In the genomic region with DNA sequence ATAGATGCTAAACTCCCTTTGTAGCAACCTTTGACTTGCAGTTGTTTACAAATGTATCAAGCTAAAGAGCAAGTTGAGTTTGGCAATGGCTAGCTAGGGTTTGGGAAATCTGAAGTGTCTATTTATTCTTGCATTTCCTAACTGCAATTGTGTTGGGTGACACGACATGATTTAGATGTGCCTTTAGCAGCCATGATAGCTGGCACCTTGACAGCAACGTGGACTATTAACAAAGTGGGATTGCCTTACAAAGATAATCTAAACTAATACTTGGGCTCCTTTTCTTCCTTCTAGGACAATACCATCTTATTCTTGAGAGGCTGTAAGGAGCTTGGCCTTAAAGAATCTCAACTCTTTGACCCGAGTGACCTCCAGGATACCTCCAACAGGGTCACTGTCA, we compare ENCODE assay signal across 17 mouse cellular contexts.
DNase-seq lines count a peak whose midpoint lies in the region; ATAC-seq and TF ChIP-seq lines count a peak whose summit lies in the region.
"Had no signal": no experiment of that assay in that cellular context is flagged by ENCODE, and none has a peak within 500 bp of the region (broad histone marks: within the 10 kb centered on the region; RNA-seq: fewer than 3 reads in every experiment).

No protein-coding gene starts in this region.

- no peak for TF ChIP-seq CTCF in hindbrain, postnatal 0 days (IDR thresholded peaks at IDR 0.05; ENCODE audit: low read depth)
- no peak for TF ChIP-seq CTCF in lung, embryonic 14.5 days (IDR thresholded peaks at IDR 0.05; ENCODE audit: low read depth)
- no peak for TF ChIP-seq CTCF in forebrain, postnatal 0 days (IDR thresholded peaks at IDR 0.05; ENCODE audit: low read depth)

- H3K4me1 ChIP-seq in hindbrain, embryonic 13.5 days (replicated peaks): peaks cover 25% of the 10 kb centered on the region
- peaks cover 8% of the 10 kb centered on the region; the same call in 1 of the 2 replicates for H3K4me1 ChIP-seq in hindbrain, postnatal 0 days (ENCODE audit: insufficient read depth, low read length)
- H3K4me1 ChIP-seq in lung, embryonic 14.5 days (ENCODE audit: insufficient read depth): peaks cover 6% of the 10 kb centered on the region; the same call in 1 of the 2 replicates
- peaks cover 3% of the 10 kb centered on the region; the same call in 1 of the 2 replicates for H3K4me1 ChIP-seq in forebrain, postnatal 0 days (ENCODE audit: insufficient read depth)
- H3K4me1 ChIP-seq: heart, embryonic 10.5 days had no signal

- peak overlapping the region; percentile 20; the same call in 1 of the 2 replicates for H3K27ac ChIP-seq in hindbrain, embryonic 13.5 days
- no peak overlapping the region for H3K27ac ChIP-seq in hindbrain, postnatal 0 days
- H3K27ac ChIP-seq in lung, embryonic 14.5 days (ENCODE audit: low read depth): no peak overlapping the region
- 0 out of 2 replicates have a peak overlapping the region, but pooled peaks have one; percentile 45 for H3K27ac ChIP-seq in forebrain, postnatal 0 days (ENCODE audit: low read depth, low read length)
- H3K27ac ChIP-seq: heart, embryonic 10.5 days; kidney, postnatal 0 days; limb, embryonic 10.5 days; neural tube, embryonic 12.5 days had no signal

- peak; percentile 24 for DNase-seq in adrenal gland, postnatal 10 days
- DNase-seq in adrenal gland, adult 18-20 months (ENCODE audit: low spot score in 2 of 2): no peak
- DNase-seq in hindbrain, postnatal 0 days (ENCODE audit: low spot score): no peak
- peak; percentile 34 for DNase-seq in lung, embryonic 14.5 days
- no peak for DNase-seq in lung, adult 18-20 months
- no peak for DNase-seq in forebrain, postnatal 0 days
- DNase-seq in ovary, postnatal 14 days (ENCODE audit: low spot score): no peak
- DNase-seq: gastrocnemius, postnatal 10 days; heart, postnatal 10 days; right cerebral cortex, postnatal 25 days had no signal

- no peak overlapping the region for H3K4me3 ChIP-seq in hindbrain, embryonic 13.5 days
- H3K4me3 ChIP-seq in hindbrain, postnatal 0 days (ENCODE audit: low read length): no peak overlapping the region
- no peak overlapping the region for H3K4me3 ChIP-seq in lung, embryonic 14.5 days (ENCODE audit: low read depth, low read length)
- H3K4me3 ChIP-seq in forebrain, postnatal 0 days (ENCODE audit: low read depth, low read length): no peak overlapping the region
- H3K4me3 ChIP-seq: heart, embryonic 10.5 days; limb, embryonic 10.5 days; neural tube, embryonic 12.5 days had no signal

- H3K4me2 ChIP-seq in hindbrain, embryonic 13.5 days: no peak overlapping the region
- H3K4me2 ChIP-seq in hindbrain, postnatal 0 days (ENCODE audit: low read depth, low read length): no peak overlapping the region
- no peak overlapping the region for H3K4me2 ChIP-seq in lung, embryonic 14.5 days
- no peak overlapping the region for H3K4me2 ChIP-seq in forebrain, postnatal 0 days (ENCODE audit: low read depth)
- H3K4me2 ChIP-seq: liver, embryonic 11.5 days; midbrain, embryonic 11.5 days; neural tube, embryonic 12.5 days had no signal

- peaks cover 3% of the 10 kb centered on the region; the same call in 1 of the 2 replicates for H3K36me3 ChIP-seq in hindbrain, embryonic 13.5 days
- no peaks in the 10 kb centered on the region for H3K36me3 ChIP-seq in hindbrain, postnatal 0 days (ENCODE audit: insufficient read depth, low read length)
- H3K36me3 ChIP-seq in lung, embryonic 14.5 days (ENCODE audit: insufficient read depth): no peaks in the 10 kb centered on the region
- no peaks in the 10 kb centered on the region for H3K36me3 ChIP-seq in forebrain, postnatal 0 days (ENCODE audit: insufficient read depth)
- H3K36me3 ChIP-seq: heart, embryonic 10.5 days; neural tube, embryonic 12.5 days had no signal

- 70% methylated on average over 3 of the region's 3 CpGs for WGBS in hindbrain, embryonic 13.5 days
- 67% methylated on average over 3 of the region's 3 CpGs for WGBS in hindbrain, postnatal 0 days
- 69% methylated on average over 3 of the region's 3 CpGs for whole genome bisulfite sequencing in lung, embryonic 14.5 days
- 56% methylated on average over 3 of the region's 3 CpGs for WGBS in forebrain, postnatal 0 days

- ATAC-seq in hindbrain, embryonic 13.5 days (ENCODE audit: low FRiP score): no peak
- no peak for ATAC-seq in hindbrain, postnatal 0 days
- no peak for ATAC-seq in lung, embryonic 14.5 days (ENCODE audit: insufficient read depth)
- no peak for ATAC-seq in forebrain, postnatal 0 days

- H3K9ac ChIP-seq in hindbrain, embryonic 13.5 days: no peak overlapping the region
- no peak overlapping the region for H3K9ac ChIP-seq in hindbrain, postnatal 0 days (replicated peaks; ENCODE audit: low read length)
- H3K9ac ChIP-seq in lung, embryonic 14.5 days: no peak overlapping the region
- H3K9ac ChIP-seq in forebrain, postnatal 0 days: no peak overlapping the region
- H3K9ac ChIP-seq: neural tube, embryonic 12.5 days had no signal

- no peaks in the 10 kb centered on the region for H3K27me3 ChIP-seq in hindbrain, embryonic 13.5 days
- H3K27me3 ChIP-seq in hindbrain, postnatal 0 days (ENCODE audit: insufficient read depth, low read length): no peaks in the 10 kb centered on the region
- H3K27me3 ChIP-seq in lung, embryonic 14.5 days (ENCODE audit: insufficient read depth, low read length): no peaks in the 10 kb centered on the region
- no peaks in the 10 kb centered on the region for H3K27me3 ChIP-seq in forebrain, postnatal 0 days (ENCODE audit: insufficient read depth, low read length)
- H3K27me3 ChIP-seq: neural tube, embryonic 12.5 days had no signal

- no peaks in the 10 kb centered on the region for H3K9me3 ChIP-seq in hindbrain, embryonic 13.5 days
- H3K9me3 ChIP-seq in hindbrain, postnatal 0 days (ENCODE audit: low read length): no peaks in the 10 kb centered on the region
- peaks cover 5% of the 10 kb centered on the region; the same call in 1 of the 2 replicates for H3K9me3 ChIP-seq in lung, embryonic 14.5 days (ENCODE audit: low read depth, low read length)
- no peaks in the 10 kb centered on the region for H3K9me3 ChIP-seq in forebrain, postnatal 0 days (ENCODE audit: low read length)
- H3K9me3 ChIP-seq: heart, embryonic 10.5 days; limb, embryonic 10.5 days had no signal

Comparison
In these comparisons a context has a peak if more than half of its experiments do, and no peak if none do; other contexts are left out.
1. DNase-seq: peak in adrenal gland, postnatal 10 days (single experiment) and lung, embryonic 14.5 days (single experiment); none in adrenal gland, adult 18-20 months (0 of 2), hindbrain, postnatal 0 days (single experiment), lung, adult 18-20 months (0 of 2), forebrain, postnatal 0 days (single experiment) and ovary, postnatal 14 days (single experiment).
2. H3K27ac ChIP-seq: peak in hindbrain, embryonic 13.5 days (single experiment) and forebrain, postnatal 0 days (single experiment); none in hindbrain, postnatal 0 days (single experiment) and lung, embryonic 14.5 days (single experiment).